Mouse (Mus musculus) frontal cortex, adult (tissue): ENCODE results near the gene Hapln3.

Experiments
- ATAC-seq: cut with Nextera tagmentation; 2 replicates; pipeline ENCODE4 v1.9.2; 2017; ENCODE audit warnings: mild to moderate bottlenecking, moderate library complexity, mixed read lengths; ENCODE audit not compliant: low TSS enrichment

Hapln3 gene

GRCm38 (mm10) chr7:79079212-79079611, 51.6 kb downstream of the Hapln3 start:
- ATAC-seq = no peak

- no peak for ATAC-seq
These were observed 62.6 kb downstream of the Hapln3 start for GRCm38 (mm10) chr7:79068231-79068630.

- ATAC-seq = no peak
These were observed 63.4 kb downstream of the Hapln3 start for GRCm38 (mm10) chr7:79067466-79067865.
